Comparison of ENCODE assay signal across 8 mouse cellular contexts in genomic region chr16:58521900-58522299, GRCm38 (mm10). TPM values are rescaled to one million over a fixed set of nuclear protein-coding genes. Genes with fewer than 3 reads are reported as not detected.
DNase-seq lines count a peak whose midpoint lies in the region; ATAC-seq lines count a peak whose summit lies in the region.

No protein-coding gene starts in this region.

- no peaks in the 10 kb centered on the region for H3K27me3 ChIP-seq in heart, embryonic 14.5 days (ENCODE audit: control insufficient read depth, insufficient read depth, low read length)
- no peaks in the 10 kb centered on the region for H3K27me3 ChIP-seq in embryonic facial prominence, embryonic 12.5 days
- peaks cover 11% of the 10 kb centered on the region for H3K27me3 ChIP-seq in hindbrain, embryonic 14.5 days (ENCODE audit: control insufficient read depth, insufficient read depth, low read length)
- peaks cover 10% of the 10 kb centered on the region for H3K27me3 ChIP-seq in midbrain, embryonic 10.5 days (ENCODE audit: low read depth, poor library complexity, severe bottlenecking)

- no peak for ATAC-seq in heart, embryonic 14.5 days (ENCODE audit: insufficient number of reproducible peaks, insufficient read depth, low FRiP score, low read depth)
- no peak for ATAC-seq in embryonic facial prominence, embryonic 12.5 days (ENCODE audit: insufficient number of reproducible peaks, insufficient read depth, low FRiP score, low TSS enrichment)
- no peak for ATAC-seq in hindbrain, embryonic 14.5 days (ENCODE audit: low FRiP score)

- no peak overlapping the region for H3K27ac ChIP-seq in heart, embryonic 14.5 days (replicated peaks in 1 of 2; ENCODE audit: control insufficient read depth in 1 of 2, insufficient read depth in 1 of 2, low read depth in 2 of 2, low read length in 2 of 2)
- H3K27ac ChIP-seq in embryonic facial prominence, embryonic 12.5 days, result no peak overlapping the region
- H3K27ac ChIP-seq in hindbrain, embryonic 14.5 days, result no peak overlapping the region
- no peak overlapping the region for H3K27ac ChIP-seq in midbrain, embryonic 10.5 days (replicated peaks)

- WGBS in heart, embryonic 14.5 days, result 20% methylated on average over 7 of the region's 7 CpGs
- 34% methylated on average over 7 of the region's 7 CpGs for WGBS in embryonic facial prominence, embryonic 12.5 days
- 54% methylated on average over 7 of the region's 7 CpGs for WGBS in hindbrain, embryonic 14.5 days
- 38% methylated on average over 7 of the region's 7 CpGs for WGBS in midbrain, embryonic 10.5 days

- H3K36me3 ChIP-seq in heart, embryonic 14.5 days (ENCODE audit: control insufficient read depth, insufficient read depth, low read length), result no peaks in the 10 kb centered on the region
- H3K36me3 ChIP-seq in embryonic facial prominence, embryonic 12.5 days, result no peaks in the 10 kb centered on the region
- H3K36me3 ChIP-seq in hindbrain, embryonic 14.5 days (replicated peaks; ENCODE audit: control insufficient read depth, insufficient read depth), result no peaks in the 10 kb centered on the region
- no peaks in the 10 kb centered on the region for H3K36me3 ChIP-seq in midbrain, embryonic 10.5 days

- peak overlapping the region; percentile 88 for H3K4me2 ChIP-seq in heart, embryonic 14.5 days (ENCODE audit: low read length)
- H3K4me2 ChIP-seq in embryonic facial prominence, embryonic 12.5 days (replicated peaks), result peak overlapping the region; percentile 86
- peak overlapping the region; percentile 88 for H3K4me2 ChIP-seq in hindbrain, embryonic 14.5 days (replicated peaks)

- peak overlapping the region; percentile 90 to 92; a peak in 3 of 4 replicates for H3K4me3 ChIP-seq in heart, embryonic 14.5 days (ENCODE audit: control insufficient read depth in 1 of 2, insufficient read depth in 1 of 2, low read depth in 1 of 2, low read length in 2 of 2)
- peak overlapping the region; percentile 80 for H3K4me3 ChIP-seq in embryonic facial prominence, embryonic 12.5 days
- H3K4me3 ChIP-seq in hindbrain, embryonic 14.5 days (replicated peaks; ENCODE audit: low read length), result peak overlapping the region; percentile 86
- H3K4me3 ChIP-seq in midbrain, embryonic 10.5 days, result peak overlapping the region; percentile 85

- H3K4me1 ChIP-seq in heart, embryonic 14.5 days (ENCODE audit: control insufficient read depth in 2 of 2, insufficient read depth in 2 of 2, low read length in 2 of 2), result peaks cover 2 to 7% of the 10 kb centered on the region in 2 experiments; a peak in 2 of 4 replicates
- H3K4me1 ChIP-seq in embryonic facial prominence, embryonic 12.5 days, result no peaks in the 10 kb centered on the region
- H3K4me1 ChIP-seq in hindbrain, embryonic 14.5 days (replicated peaks; ENCODE audit: control insufficient read depth, insufficient read depth, low read length), result peaks cover 6% of the 10 kb centered on the region; the same call in 1 of the 2 replicates
- peaks cover 16% of the 10 kb centered on the region for H3K4me1 ChIP-seq in midbrain, embryonic 10.5 days

- peak overlapping the region; percentile 96 for H3K9ac ChIP-seq in heart, embryonic 14.5 days (ENCODE audit: low read length)
- peak overlapping the region; percentile 77; the same call in 1 of the 2 replicates for H3K9ac ChIP-seq in embryonic facial prominence, embryonic 12.5 days
- H3K9ac ChIP-seq in hindbrain, embryonic 14.5 days, result peak overlapping the region; percentile 85

- no peaks in the 10 kb centered on the region for H3K9me3 ChIP-seq in heart, embryonic 14.5 days (ENCODE audit: control insufficient read depth, low read length)
- 0 out of 2 replicates have a peak, but pooled peaks cover 6% of the 10 kb centered on the region for H3K9me3 ChIP-seq in embryonic facial prominence, embryonic 12.5 days
- H3K9me3 ChIP-seq in hindbrain, embryonic 14.5 days (ENCODE audit: control insufficient read depth, low read length), result peaks cover 10% of the 10 kb centered on the region; the same call in 1 of the 2 replicates
- peaks cover 7% of the 10 kb centered on the region for H3K9me3 ChIP-seq in midbrain, embryonic 10.5 days (replicated peaks)

- no peak for DNase-seq in heart, adult 9 months (ENCODE audit: low spot score in 2 of 2)
- no peak for DNase-seq in hindbrain, embryonic 14.5 days (ENCODE audit: low spot score)
- DNase-seq in midbrain, embryonic 10.5 days (ENCODE audit: low spot score), result no peak
- no peak for DNase-seq in layer of hippocampus, postnatal 10 days (ENCODE audit: low spot score in 2 of 2)
- no peak for DNase-seq in gastrocnemius, adult 8-10 months (ENCODE audit: low spot score in 2 of 2)
- DNase-seq in thymus, postnatal 14 days, result no peak

RNA-seq across cellular contexts. Expression of gene St3gal6, which starts 2.1 kb away (rescaled TPM):
- 11.4 and 16.0 TPM in 2 replicates for polyA plus RNA-seq in heart, embryonic 14.5 days (2014; fragmentation: Nextera tagmentation; extraction: Ambion mirVana)
- polyA plus RNA-seq in embryonic facial prominence, embryonic 12.5 days (2016; fragmentation: Nextera tagmentation; extraction: Ambion mirVana), result 8.7 and 10.2 TPM in 2 replicates
- 10.4 and 10.8 TPM in 2 replicates for polyA plus RNA-seq in hindbrain, embryonic 14.5 days (2014; fragmentation: Nextera tagmentation; extraction: Ambion mirVana)
- polyA plus RNA-seq in midbrain, embryonic 10.5 days (2016; fragmentation: Nextera tagmentation; extraction: Ambion mirVana), result 9.3 and 12.5 TPM in 2 replicates
- 10 to 100 TPM; 16.3 to 19.1 TPM for total RNA-seq in layer of hippocampus, postnatal 10 days (2021)
- 100 to 1,000 TPM; 147 to 185 (median 164) TPM for total RNA-seq in gastrocnemius, adult 8-10 months (2022)
